Mouse (Mus musculus) lung, postnatal 0 days (tissue): ENCODE data around the gene Xylt2.

Experiments used
- CTCF ChIP-seq: IDR thresholded peaks from 2 replicates; pipeline ENCODE4 v1.5.1; 2016; ENCODE audit warnings: antibody characterized with exemption, mild to moderate bottlenecking
- EP300 ChIP-seq: IDR thresholded peaks from 2 replicates; pipeline ENCODE4 v1.6.1; 2016; ENCODE audit warnings: antibody characterized with exemption, mild to moderate bottlenecking, control low read depth

DNA sequence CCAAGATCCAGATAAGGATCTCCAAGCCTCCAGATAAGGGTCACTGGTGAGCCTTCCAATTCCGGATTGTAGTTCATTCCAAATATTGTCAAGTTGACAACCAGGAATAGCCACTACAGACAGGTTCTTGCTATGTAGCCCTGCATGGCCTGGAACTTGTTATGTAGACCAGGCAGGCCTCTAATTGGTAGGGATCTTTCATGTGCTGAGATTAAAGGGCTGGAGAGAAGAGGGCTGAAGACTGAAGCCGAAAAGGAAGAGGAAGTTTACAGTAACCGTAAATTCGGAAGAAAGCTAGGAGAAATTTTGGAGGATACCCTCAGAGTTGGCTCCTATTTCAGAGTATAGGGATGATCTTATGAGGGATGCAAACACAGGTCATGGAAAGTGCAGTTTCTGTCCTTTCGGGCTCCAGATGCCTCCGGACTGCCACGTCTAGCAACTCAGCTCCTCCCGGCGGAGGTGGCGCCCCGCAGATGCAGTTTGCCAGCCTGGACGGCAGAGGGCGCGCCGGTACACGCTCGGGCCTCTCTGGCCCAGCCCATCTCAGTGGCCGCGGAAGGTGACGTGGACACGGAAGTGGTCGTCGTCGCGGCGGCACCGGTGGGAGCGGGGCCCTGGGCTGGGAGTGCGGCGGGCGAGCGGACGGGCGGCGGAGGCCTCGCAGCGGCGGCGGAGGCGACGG lies 48.0 kb downstream of the Xylt2 start, which contains the start of gene Lrrc59:
- TF ChIP-seq CTCF (peak; percentile 99), EP300 (no peak)
